ENCODE assay signal across 30 mouse cellular contexts in genomic region chr10:44388706-44389233, GRCm38 (mm10).
DNase-seq lines count a peak whose midpoint lies in the region; ATAC-seq and TF ChIP-seq lines count a peak whose summit lies in the region.
"Had no signal": no experiment of that assay in that cellular context is flagged by ENCODE, and none has a peak within 500 bp of the region (broad histone marks: within the 10 kb centered on the region; RNA-seq: fewer than 3 reads in every experiment).

No protein-coding gene starts in this region.

- H3K4me2 ChIP-seq in lung, embryonic 14.5 days: no peak overlapping the region
- H3K4me2 ChIP-seq in midbrain, embryonic 15.5 days: no peak overlapping the region
- H3K4me2 ChIP-seq in midbrain, embryonic 11.5 days: no peak overlapping the region
- H3K4me2 ChIP-seq: embryonic facial prominence, embryonic 13.5 days; forebrain, embryonic 13.5 days; heart, embryonic 13.5 days; hindbrain, embryonic 14.5 days had no signal

- TF ChIP-seq CTCF in lung, embryonic 14.5 days (IDR thresholded peaks at IDR 0.05; ENCODE audit: low read depth): no peak
- TF ChIP-seq CTCF in lung, adult 2 months (IDR thresholded peaks at IDR 0.05; ENCODE audit: insufficient read depth, low read length): no peak
- TF ChIP-seq CTCF in ES-Bruce4 (IDR thresholded peaks at IDR 0.05; ENCODE audit: low read depth, low read length): no peak

- no peak overlapping the region for H3K27ac ChIP-seq in lung, embryonic 14.5 days (ENCODE audit: low read depth)
- H3K27ac ChIP-seq in midbrain, embryonic 15.5 days: no peak overlapping the region
- no peak overlapping the region for H3K27ac ChIP-seq in midbrain, embryonic 11.5 days (ENCODE audit: low read depth, low read length)
- 0 out of 2 replicates have a peak overlapping the region, but pooled peaks have one; percentile 79 for H3K27ac ChIP-seq in ES-Bruce4 (ENCODE audit: insufficient read depth, low read length)
- H3K27ac ChIP-seq: embryonic facial prominence, embryonic 10.5 days; embryonic facial prominence, embryonic 13.5 days; forebrain, embryonic 13.5 days; heart, adult 2 months; heart, embryonic 10.5 days; heart, embryonic 13.5 days; hindbrain, embryonic 14.5 days; hindbrain, postnatal 0 days had no signal

- peak; percentile 59; the same call in 1 of the 2 replicates for ATAC-seq in lung, embryonic 14.5 days (ENCODE audit: insufficient read depth)
- ATAC-seq in midbrain, embryonic 15.5 days (replicated peaks): peak; percentile 59
- ATAC-seq in midbrain, embryonic 11.5 days (ENCODE audit: low FRiP score): no peak
- ATAC-seq: forebrain, embryonic 13.5 days; forebrain, embryonic 16.5 days; hindbrain, postnatal 0 days; inflammation-experienced regulatory T-cells, adult 6 months had no signal

- H3K4me3 ChIP-seq in lung, embryonic 14.5 days (ENCODE audit: low read depth, low read length): no peak overlapping the region
- H3K4me3 ChIP-seq in lung, adult 2 months (replicated peaks; ENCODE audit: extremely low read depth, low read depth, low read length): no peak overlapping the region
- H3K4me3 ChIP-seq in midbrain, embryonic 15.5 days: no peak overlapping the region
- H3K4me3 ChIP-seq in midbrain, embryonic 11.5 days (ENCODE audit: low read depth, low read length): no peak overlapping the region
- H3K4me3 ChIP-seq in ES-Bruce4 (ENCODE audit: low read depth, low read length): no peak overlapping the region
- H3K4me3 ChIP-seq: embryonic facial prominence, embryonic 10.5 days; embryonic facial prominence, embryonic 13.5 days; erythroblast, embryonic 14.5 days; forebrain, embryonic 13.5 days; heart, adult 2 months; heart, embryonic 10.5 days; heart, embryonic 13.5 days had no signal

- TF ChIP-seq POLR2A in lung, adult 2 months (IDR thresholded peaks at IDR 0.05; ENCODE audit: borderline replicate concordance, extremely low read depth, low read depth, low read length): no peak
- no peak for TF ChIP-seq POLR2A in ES-Bruce4 (IDR thresholded peaks at IDR 0.05; ENCODE audit: insufficient read depth, low read length)

- no peak overlapping the region for H3K9ac ChIP-seq in lung, embryonic 14.5 days
- H3K9ac ChIP-seq in midbrain, embryonic 15.5 days: no peak overlapping the region
- no peak overlapping the region for H3K9ac ChIP-seq in midbrain, embryonic 11.5 days (ENCODE audit: low read length)
- no peak overlapping the region for H3K9ac ChIP-seq in ES-Bruce4 (ENCODE audit: low read depth, poor library complexity, severe bottlenecking)
- H3K9ac ChIP-seq: embryonic facial prominence, embryonic 13.5 days; forebrain, embryonic 13.5 days; heart, embryonic 13.5 days; hindbrain, embryonic 14.5 days had no signal

- H3K27me3 ChIP-seq in lung, embryonic 14.5 days (ENCODE audit: insufficient read depth, low read length): no peaks in the 10 kb centered on the region
- no peaks in the 10 kb centered on the region for H3K27me3 ChIP-seq in midbrain, embryonic 15.5 days (replicated peaks)
- H3K27me3 ChIP-seq in midbrain, embryonic 11.5 days (ENCODE audit: control insufficient read depth, insufficient read depth, low read length): no peaks in the 10 kb centered on the region
- no peaks in the 10 kb centered on the region for H3K27me3 ChIP-seq in ES-Bruce4 (ENCODE audit: control insufficient read depth, insufficient read depth, low read length, poor library complexity, severe bottlenecking)
- H3K27me3 ChIP-seq: CH12.LX; embryonic facial prominence, embryonic 13.5 days; forebrain, embryonic 13.5 days; heart, embryonic 13.5 days had no signal

- no peaks in the 10 kb centered on the region for H3K9me3 ChIP-seq in lung, embryonic 14.5 days (ENCODE audit: low read depth, low read length)
- H3K9me3 ChIP-seq in midbrain, embryonic 15.5 days: no peaks in the 10 kb centered on the region
- H3K9me3 ChIP-seq in midbrain, embryonic 11.5 days (ENCODE audit: control insufficient read depth, low read length): no peaks in the 10 kb centered on the region
- H3K9me3 ChIP-seq in ES-Bruce4 (replicated peaks; ENCODE audit: control insufficient read depth, insufficient read depth, low read length, poor library complexity, severe bottlenecking): no peaks in the 10 kb centered on the region
- H3K9me3 ChIP-seq: embryonic facial prominence, embryonic 10.5 days; embryonic facial prominence, embryonic 13.5 days; forebrain, embryonic 13.5 days; heart, embryonic 10.5 days; heart, embryonic 13.5 days had no signal

- no peaks in the 10 kb centered on the region for H3K36me3 ChIP-seq in lung, embryonic 14.5 days (ENCODE audit: insufficient read depth)
- no peaks in the 10 kb centered on the region for H3K36me3 ChIP-seq in midbrain, embryonic 15.5 days (replicated peaks)
- no peaks in the 10 kb centered on the region for H3K36me3 ChIP-seq in midbrain, embryonic 11.5 days (ENCODE audit: control insufficient read depth, insufficient read depth, low read length)
- H3K36me3 ChIP-seq in ES-Bruce4 (ENCODE audit: control insufficient read depth, insufficient read depth, low read length, poor library complexity, severe bottlenecking): no peaks in the 10 kb centered on the region
- H3K36me3 ChIP-seq: embryonic facial prominence, embryonic 10.5 days; embryonic facial prominence, embryonic 13.5 days; heart, embryonic 10.5 days; heart, embryonic 13.5 days had no signal

- no peak for TF ChIP-seq EP300 in ES-Bruce4 (IDR thresholded peaks at IDR 0.05; ENCODE audit: insufficient read depth, low read depth, low read length)

- H3K4me1 ChIP-seq in lung, embryonic 14.5 days (ENCODE audit: insufficient read depth): no peaks in the 10 kb centered on the region
- no peaks in the 10 kb centered on the region for H3K4me1 ChIP-seq in lung, adult 2 months (ENCODE audit: control insufficient read depth, insufficient read depth, low read length)
- H3K4me1 ChIP-seq in midbrain, embryonic 15.5 days: 0 out of 2 replicates have a peak, but pooled peaks cover 3% of the 10 kb centered on the region
- H3K4me1 ChIP-seq in midbrain, embryonic 11.5 days (ENCODE audit: control insufficient read depth, insufficient read depth, low read length): no peaks in the 10 kb centered on the region
- peaks cover 11% of the 10 kb centered on the region for H3K4me1 ChIP-seq in ES-Bruce4 (ENCODE audit: control insufficient read depth, insufficient read depth, low read length)
- H3K4me1 ChIP-seq: heart, embryonic 10.5 days; heart, embryonic 13.5 days had no signal

- peak; percentile 67 for DNase-seq in lung, embryonic 14.5 days
- DNase-seq in lung, adult 2 months: no peak
- no peak for DNase-seq in midbrain, embryonic 11.5 days (ENCODE audit: low spot score, missing footprints)
- no peak for DNase-seq in T-cell, adult 2 months (ENCODE audit: low spot score)
- DNase-seq: adrenal gland, adult 2 months; adrenal gland, postnatal 14 days; B cell, adult 2 months; cerebellum, adult 11-12 months; cerebellum, adult 8-10 months; cerebellum, postnatal 10 days; cerebellum, postnatal 36 days; embryo, embryonic 11 days; gastrocnemius, postnatal 10 days; gastrocnemius, postnatal 36 days; heart, adult 2 months; heart, postnatal 14 days; heart, postnatal 4 days had no signal

- 40% methylated on average over 11 of the region's 11 CpGs for WGBS in lung, embryonic 14.5 days
- WGBS in lung, adult 2 months: 48% methylated on average over 11 of the region's 11 CpGs
- WGBS in midbrain, embryonic 15.5 days: 67% methylated on average over 11 of the region's 11 CpGs
- 85% methylated on average over 11 of the region's 11 CpGs for WGBS in midbrain, embryonic 11.5 days
